Mouse (Mus musculus): ENCODE data around the gene Zfp668. TPM values are rescaled to one million over a fixed set of nuclear protein-coding genes. Genes with fewer than 3 reads are reported as not detected.

Zfp668 gene
- total RNA-seq (2014; rRNA removed) (27.8 and 31.0 TPM in 2 replicates), polyA plus RNA-seq (2015; fragmentation: Nextera tagmentation; extraction: Ambion mirVana) (26.0 and 29.7 TPM in 2 replicates)

GRCm38 (mm10) chr7:127876467-127877348 lies at the start of gene Zfp668:
Zfp668 (minus strand) TSS chr7:127876828.
- peak; percentile 2; the same call in 1 of the 2 replicates for TF ChIP-seq CTCF (IDR thresholded peaks at IDR 0.05)
- Histone ChIP-seq H3K36me3 (ENCODE audit: insufficient read depth, low read length) (peaks cover 34% of the 10 kb centered on the region), H3K4me2 (ENCODE audit: low read depth, low read length, poor library complexity, severe bottlenecking) (peak within 1 kb of the TSS; percentile 74), H3K9ac (replicated peaks; ENCODE audit: low read length, poor library complexity, severe bottlenecking) (peak within 1 kb of the TSS; percentile 95), H3K4me1 (ENCODE audit: insufficient read depth, low read length) (0 out of 2 replicates have a peak, but pooled peaks cover 9% of the 10 kb centered on the region), H3K27ac (ENCODE audit: low read depth, low read length) (peak within 1 kb of the TSS; percentile 98), H3K27me3 (ENCODE audit: insufficient read depth, low read length) (no peaks in the 10 kb centered on the region), H3K4me3 (ENCODE audit: low read depth, low read length) (peak within 1 kb of the TSS; percentile 92), H3K9me3 (ENCODE audit: low read length) (no peaks in the 10 kb centered on the region)
- DNase-seq (ENCODE audit: low spot score) (peak; percentile 98), ATAC-seq (ENCODE audit: low FRiP score) (peak; percentile 64)
- under 1% methylated on average over 57 of the region's 60 CpGs for WGBS

- Histone ChIP-seq H3K4me2 (ENCODE audit: low read depth, low read length, poor library complexity, severe bottlenecking) (no peak overlapping the region), H3K4me3 (ENCODE audit: low read depth, low read length) (no peak overlapping the region), H3K9me3 (ENCODE audit: low read length) (no peaks in the 10 kb centered on the region), H3K4me1 (ENCODE audit: insufficient read depth, low read length) (no peaks in the 10 kb centered on the region), H3K27me3 (ENCODE audit: insufficient read depth, low read length) (peaks cover 11% of the 10 kb centered on the region; the same call in 1 of the 2 replicates), H3K9ac (replicated peaks; ENCODE audit: low read length, poor library complexity, severe bottlenecking) (no peak overlapping the region), H3K36me3 (ENCODE audit: insufficient read depth, low read length) (peaks cover 33% of the 10 kb centered on the region), H3K27ac (ENCODE audit: low read depth, low read length) (no peak overlapping the region)
- DNase-seq (ENCODE audit: low spot score), result no peak
- TF ChIP-seq CTCF (IDR thresholded peaks at IDR 0.05), result no peak
- ATAC-seq (ENCODE audit: low FRiP score), result no peak
- 91% methylated on average over 8 of the region's 8 CpGs for WGBS
Measured at GRCm38 (mm10) chr7:127926066-127926465, 49.4 kb upstream of the Zfp668 start.

- Histone ChIP-seq H3K9me3 (ENCODE audit: low read length) (no peaks in the 10 kb centered on the region), H3K36me3 (ENCODE audit: insufficient read depth, low read length) (peaks cover 38% of the 10 kb centered on the region), H3K27ac (ENCODE audit: low read depth, low read length) (no peak overlapping the region), H3K4me3 (ENCODE audit: low read depth, low read length) (no peak overlapping the region), H3K9ac (replicated peaks; ENCODE audit: low read length, poor library complexity, severe bottlenecking) (no peak overlapping the region), H3K4me1 (ENCODE audit: insufficient read depth, low read length) (no peaks in the 10 kb centered on the region), H3K4me2 (ENCODE audit: low read depth, low read length, poor library complexity, severe bottlenecking) (no peak overlapping the region), H3K27me3 (ENCODE audit: insufficient read depth, low read length) (peaks cover 11% of the 10 kb centered on the region; the same call in 1 of the 2 replicates)
- WGBS, result 70% methylated on average over 5 of the region's 5 CpGs
- no peak for ATAC-seq (ENCODE audit: low FRiP score)
- no peak for TF ChIP-seq CTCF (IDR thresholded peaks at IDR 0.05)
- no peak for DNase-seq (ENCODE audit: low spot score)
Measured at GRCm38 (mm10) chr7:127925252-127925651, 48.6 kb upstream of the Zfp668 start.

GRCm38 (mm10) chr7:127923714-127924113 lies 47.1 kb upstream of the Zfp668 start:
- no peaks in the 10 kb centered on the region for H3K9me3 ChIP-seq (ENCODE audit: low read length)
- no peak overlapping the region for H3K27ac ChIP-seq (ENCODE audit: low read depth, low read length)
- ATAC-seq (ENCODE audit: low FRiP score) (no peak), DNase-seq (ENCODE audit: low spot score) (no peak)
- no peak for TF ChIP-seq CTCF (IDR thresholded peaks at IDR 0.05)
- H3K36me3 ChIP-seq (ENCODE audit: insufficient read depth, low read length), result peaks cover 38% of the 10 kb centered on the region
- H3K4me3 ChIP-seq (ENCODE audit: low read depth, low read length), result no peak overlapping the region
- H3K4me2 ChIP-seq (ENCODE audit: low read depth, low read length, poor library complexity, severe bottlenecking), result no peak overlapping the region
- no peak overlapping the region for H3K9ac ChIP-seq (replicated peaks; ENCODE audit: low read length, poor library complexity, severe bottlenecking)
- 0 out of 2 replicates have a peak, but pooled peaks cover 2% of the 10 kb centered on the region for H3K27me3 ChIP-seq (ENCODE audit: insufficient read depth, low read length)
- WGBS, result 92% methylated on average over 5 of the region's 5 CpGs
- H3K4me1 ChIP-seq (ENCODE audit: insufficient read depth, low read length), result no peaks in the 10 kb centered on the region

GRCm38 (mm10) chr7:127922451-127923275 lies 46.0 kb upstream of the Zfp668 start:
- no peak overlapping the region for H3K4me3 ChIP-seq (ENCODE audit: low read depth, low read length)
- H3K27me3 ChIP-seq (ENCODE audit: insufficient read depth, low read length), result no peaks in the 10 kb centered on the region
- no peaks in the 10 kb centered on the region for H3K9me3 ChIP-seq (ENCODE audit: low read length)
- DNase-seq (ENCODE audit: low spot score), result no peak
- H3K9ac ChIP-seq (replicated peaks; ENCODE audit: low read length, poor library complexity, severe bottlenecking), result no peak overlapping the region
- H3K36me3 ChIP-seq (ENCODE audit: insufficient read depth, low read length), result peaks cover 38% of the 10 kb centered on the region
- H3K27ac ChIP-seq (ENCODE audit: low read depth, low read length), result no peak overlapping the region
- ATAC-seq (ENCODE audit: low FRiP score), result no peak
- no peak overlapping the region for H3K4me2 ChIP-seq (ENCODE audit: low read depth, low read length, poor library complexity, severe bottlenecking)
- H3K4me1 ChIP-seq (ENCODE audit: insufficient read depth, low read length), result no peaks in the 10 kb centered on the region
- TF ChIP-seq CTCF (IDR thresholded peaks at IDR 0.05), result no peak
- 79% methylated on average over 6 of the region's 6 CpGs for WGBS
